Mouse (Mus musculus) spleen, postnatal 0 days (tissue): ENCODE data around the gene Hnrnpd. TPM values are rescaled to one million over a fixed set of nuclear protein-coding genes. Genes with fewer than 3 reads are reported as not detected.

ENCODE experiments used
- polyA plus RNA-seq: library from polyadenylated mRNA; unstranded; fragments of >200 nt; fragmentation: Nextera tagmentation; extraction: Ambion mirVana; gene quantifications from 2 replicates; pipeline ENCODE4 v1.2.1, GENCODE M21; 2015

Gene Hnrnpd
- 93.0 and 99.0 TPM in 2 replicates for polyA plus RNA-seq

GRCm38 (mm10) chr5:99978699-99979442 is at the start of gene Hnrnpd, which contains the start of gene 4930524J08Rik:
Gene Hnrnpd (minus strand): TSS chr5:99978938.
Gene 4930524J08Rik (plus strand): TSS chr5:99979061.

GRCm38 (mm10) chr5:99906181-99906956 is 72.4 kb downstream of the Hnrnpd start, which contains the start of gene Vamp9:
Gene Vamp9 (plus strand): TSS chr5:99906254.

Other genes with a start within 250 kb of the Hnrnpd start
- gene Rasgef1b, start 249.9 kb downstream of the Hnrnpd start, polyA plus RNA-seq: 2.5 and 3.5 TPM in 2 replicates
- gene Vamp9, start 72.7 kb downstream of the Hnrnpd start, polyA plus RNA-seq: not detected in 2 replicates
- 1.8 and 2.6 TPM in 2 replicates for gene 4930524J08Rik, start 123 bp upstream of the Hnrnpd start, polyA plus RNA-seq
- gene Hnrnpdl, start 60.7 kb upstream of the Hnrnpd start, polyA plus RNA-seq: 70.3 and 77.4 TPM in 2 replicates
- gene Enoph1, start 61.0 kb upstream of the Hnrnpd start, polyA plus RNA-seq: 17.1 and 19.1 TPM in 2 replicates
- gene Tmem150c, start 180.9 kb upstream of the Hnrnpd start, polyA plus RNA-seq: 0.05 and 0.23 TPM in 2 replicates